Mouse (Mus musculus) effector memory CD4-positive, alpha-beta T cell, adult 7 months (primary cell): ENCODE results near the gene Cldn15. TPM values are rescaled to one million over a fixed set of nuclear protein-coding genes. Genes with fewer than 3 reads are reported as not detected.

ENCODE experiments used
- polyA plus RNA-seq: library from polyadenylated mRNA; unstranded; fragments of 100-300 nt; shearing (Covaris generic); gene quantifications from one replicate; pipeline ENCODE4 v1.2.1, GENCODE M21; 2017

The Cldn15 gene
- polyA plus RNA-seq = 0.40 TPM

GRCm38 (mm10) chr5:136966331-136966730, at the start of gene Cldn15:
Gene Cldn15, plus strand, starts transcription at chr5:136966616.

DNA sequence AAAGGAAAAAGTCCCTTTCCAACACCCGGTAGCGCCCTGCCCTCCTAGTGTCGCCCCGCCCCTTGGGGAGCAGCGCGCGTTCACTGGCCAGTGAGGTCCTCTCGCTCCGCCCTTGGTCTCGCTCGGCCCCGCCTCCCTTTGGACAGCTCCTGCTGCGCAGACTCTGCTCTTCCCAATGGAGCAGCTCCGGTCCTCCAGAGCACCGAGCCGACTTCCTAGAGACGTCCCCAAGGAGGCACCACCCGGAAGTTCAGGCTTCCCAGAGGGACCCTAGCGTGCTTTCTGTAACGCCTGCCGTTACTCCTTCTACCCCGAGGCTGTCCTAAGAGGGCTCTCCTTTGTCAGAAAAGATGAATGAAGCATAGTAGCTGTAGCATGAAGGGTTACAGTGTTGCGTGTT, 13.4 kb upstream of the Cldn15 start, which contains the start of gene Fis1:
Fis1 (plus strand) TSS at position 261 of the 400 bp plus-strand sequence.

GRCm38 (mm10) chr5:136986695-136987137, 20.3 kb downstream of the Cldn15 start, which contains the start of gene Plod3:
Gene Plod3, plus strand, starts transcription at chr5:136987019.

DNA sequence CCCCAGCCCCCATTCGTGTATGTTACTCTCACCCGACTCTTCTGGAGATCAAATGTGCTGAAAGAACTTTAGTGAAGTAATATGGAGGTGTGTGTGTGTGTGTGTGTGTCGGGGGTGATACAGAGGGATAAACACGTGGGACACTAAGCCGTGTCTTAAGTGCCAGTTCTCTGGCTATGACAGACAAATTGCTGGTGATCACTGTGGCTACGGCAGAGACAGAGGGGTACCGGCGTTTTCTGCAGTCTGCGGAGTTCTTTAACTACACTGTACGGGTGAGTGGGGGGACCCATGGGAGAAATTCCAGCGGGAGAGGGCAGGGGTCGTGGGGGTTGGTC, 21.5 kb downstream of the Cldn15 start, which contains the start of gene Znhit1:
Znhit1 (minus strand) TSS at position 88 of the 338 bp plus-strand sequence.

Other genes starting within 250 kb of the Cldn15 start
- gene Col26a1, start 83.4 kb upstream of the Cldn15 start, polyA plus RNA-seq = 1.1 TPM
- gene Ift22, start 58.5 kb upstream of the Cldn15 start, polyA plus RNA-seq = 5.8 TPM
- 156 TPM for gene Fis1, start 13.3 kb upstream of the Cldn15 start, polyA plus RNA-seq
- gene Plod3, start 20.4 kb downstream of the Cldn15 start, polyA plus RNA-seq = 6.2 TPM
- gene Znhit1, start 21.4 kb downstream of the Cldn15 start, polyA plus RNA-seq = 29.4 TPM
- not detected for gene Vgf, start 59.8 kb downstream of the Cldn15 start, polyA plus RNA-seq
- 44.9 TPM for gene Ap1s1, start 79.5 kb downstream of the Cldn15 start, polyA plus RNA-seq
- gene Serpine1, start 105.7 kb downstream of the Cldn15 start, polyA plus RNA-seq = not detected
- 6.6 TPM for gene Trim56, start 149.6 kb downstream of the Cldn15 start, polyA plus RNA-seq
- not detected for gene Muc3, start 182.7 kb downstream of the Cldn15 start, polyA plus RNA-seq
- gene Muc3a, start 245.8 kb downstream of the Cldn15 start, polyA plus RNA-seq = not detected